Mouse (Mus musculus): ENCODE data around the gene Adam19.

DNA sequence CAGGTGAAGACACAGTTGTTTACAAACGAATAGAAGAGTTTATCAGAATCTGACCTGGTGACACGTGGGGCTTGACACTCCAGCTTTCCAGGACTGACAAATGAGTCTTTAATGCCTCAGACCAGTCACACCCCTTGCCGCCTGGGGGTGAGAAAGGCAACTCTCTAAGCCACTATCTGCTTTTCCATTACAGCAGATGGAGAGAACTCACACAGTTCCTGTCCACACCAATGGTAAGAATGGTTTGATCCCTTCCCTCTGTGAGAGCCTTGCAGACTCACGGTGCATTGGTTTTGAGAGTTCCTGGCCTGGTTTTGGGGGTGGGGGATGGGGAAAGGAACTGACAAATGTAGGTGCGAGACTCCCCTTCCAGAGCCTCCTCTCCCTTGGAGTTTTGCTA is 1.5 kb upstream of the Adam19 start:
- TF ChIP-seq CTCF (IDR thresholded peaks at IDR 0.05; ENCODE audit: low read depth) (no peak), EP300 (optimal IDR thresholded peaks at IDR 0.05) (no peak)
